8 mouse cellular contexts compared by ENCODE assay signal in the genomic region with DNA sequence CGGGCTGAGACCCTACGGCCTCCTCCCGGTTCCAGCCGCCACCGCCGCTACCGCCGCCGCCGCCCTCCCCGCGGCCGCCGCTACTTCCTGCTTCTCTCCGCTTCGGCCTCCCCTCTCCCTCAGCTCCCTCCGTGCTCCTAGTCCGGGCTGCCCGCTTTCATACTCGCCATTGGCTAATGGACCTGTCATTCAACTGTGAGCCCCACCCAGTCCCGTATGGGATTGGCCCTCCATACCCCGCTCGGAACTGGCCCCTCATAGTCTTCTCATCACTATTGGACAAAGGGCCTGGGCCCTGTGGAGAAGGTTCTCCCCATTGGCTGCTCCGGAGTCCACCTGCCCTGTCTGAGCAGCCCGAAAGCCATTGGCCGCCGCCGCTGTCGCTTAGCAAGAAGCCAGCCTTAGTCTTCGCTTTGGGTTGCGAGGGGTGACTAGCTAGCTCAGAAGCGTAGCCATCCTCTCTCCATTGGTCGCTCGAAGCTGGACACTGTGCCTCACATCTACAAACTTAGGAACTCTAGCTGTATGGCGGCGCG. TPM values are rescaled to one million over a fixed set of nuclear protein-coding genes. Genes with fewer than 3 reads are reported as not detected.
A peak's percentile ranks its signal among the peaks of the same experiment; 100 is the strongest.
DNase-seq lines count a peak whose midpoint lies in the region; ATAC-seq and TF ChIP-seq lines count a peak whose summit lies in the region.

Gene Zfp687, minus strand, starts transcription at position 112 of the 536 bp plus-strand sequence.

- H3K4me2 ChIP-seq in forebrain, embryonic 13.5 days, result peak within 1 kb of the TSS; percentile 96
- H3K4me2 ChIP-seq in liver, postnatal 0 days (ENCODE audit: low read depth, low read length), result peak within 1 kb of the TSS; percentile 98
- H3K4me2 ChIP-seq in neural tube, embryonic 14.5 days (ENCODE audit: low read depth, low read length), result peak within 1 kb of the TSS; percentile 97

- under 1% methylated on average over 35 of the region's 37 CpGs for WGBS in forebrain, embryonic 13.5 days
- WGBS in large intestine, adult 2 months, result under 1% methylated on average over 37 of the region's 37 CpGs
- WGBS in liver, postnatal 0 days (ENCODE audit: insufficient replicate concordance), result 1% methylated on average over 31 of the region's 37 CpGs
- WGBS in neural tube, embryonic 14.5 days, result under 1% methylated on average over 24 of the region's 37 CpGs

- H3K4me1 ChIP-seq in ES-Bruce4 (ENCODE audit: control insufficient read depth, insufficient read depth, low read length), result no peaks in the 10 kb centered on the region
- peaks cover 27% of the 10 kb centered on the region for H3K4me1 ChIP-seq in forebrain, embryonic 13.5 days
- peaks cover 29% of the 10 kb centered on the region for H3K4me1 ChIP-seq in liver, postnatal 0 days (ENCODE audit: insufficient read depth)
- H3K4me1 ChIP-seq in neural tube, embryonic 14.5 days (ENCODE audit: control insufficient read depth, insufficient read depth, low read length), result peaks cover 22% of the 10 kb centered on the region

- H3K9me3 ChIP-seq in ES-Bruce4 (replicated peaks; ENCODE audit: control insufficient read depth, insufficient read depth, low read length, poor library complexity, severe bottlenecking), result no peaks in the 10 kb centered on the region
- H3K9me3 ChIP-seq in forebrain, embryonic 13.5 days (replicated peaks), result no peaks in the 10 kb centered on the region
- no peaks in the 10 kb centered on the region for H3K9me3 ChIP-seq in liver, postnatal 0 days (ENCODE audit: low read length)
- H3K9me3 ChIP-seq in neural tube, embryonic 14.5 days (ENCODE audit: control insufficient read depth, low read length), result no peaks in the 10 kb centered on the region

- intact Hi-C loops in heart, postnatal 10 days (cut with DNase I), result no loop called here

- peaks cover 15% of the 10 kb centered on the region for H3K36me3 ChIP-seq in ES-Bruce4 (ENCODE audit: control insufficient read depth, insufficient read depth, low read length, poor library complexity, severe bottlenecking)
- peaks cover 21% of the 10 kb centered on the region for H3K36me3 ChIP-seq in forebrain, embryonic 13.5 days (ENCODE audit: poor library complexity, severe bottlenecking)
- H3K36me3 ChIP-seq in liver, postnatal 0 days (replicated peaks; ENCODE audit: insufficient read depth, low read length), result peaks cover 22% of the 10 kb centered on the region
- peaks cover 17% of the 10 kb centered on the region for H3K36me3 ChIP-seq in neural tube, embryonic 14.5 days (ENCODE audit: control insufficient read depth, insufficient read depth, low read length)

- no peaks in the 10 kb centered on the region for H3K27me3 ChIP-seq in ES-Bruce4 (ENCODE audit: control insufficient read depth, insufficient read depth, low read length, poor library complexity, severe bottlenecking)
- no peaks in the 10 kb centered on the region for H3K27me3 ChIP-seq in forebrain, embryonic 13.5 days
- no peaks in the 10 kb centered on the region for H3K27me3 ChIP-seq in liver, postnatal 0 days (ENCODE audit: insufficient read depth, low read length)
- no peaks in the 10 kb centered on the region for H3K27me3 ChIP-seq in neural tube, embryonic 14.5 days (ENCODE audit: control insufficient read depth, insufficient read depth, low read length)

- peak within 1 kb of the TSS; percentile 70 for H3K9ac ChIP-seq in ES-Bruce4 (ENCODE audit: low read depth, poor library complexity, severe bottlenecking)
- H3K9ac ChIP-seq in forebrain, embryonic 13.5 days, result peak within 1 kb of the TSS; percentile 86
- H3K9ac ChIP-seq in liver, postnatal 0 days (replicated peaks), result peak within 1 kb of the TSS; percentile 86
- peak within 1 kb of the TSS; percentile 63 for H3K9ac ChIP-seq in neural tube, embryonic 14.5 days (replicated peaks; ENCODE audit: low read depth, low read length)

- ATAC-seq in cerebellum, adult (ENCODE audit: insufficient number of reproducible peaks, low FRiP score, low TSS enrichment), result peak; percentile 89
- ATAC-seq in forebrain, embryonic 13.5 days, result peak; percentile 99
- peak; percentile 95 for ATAC-seq in liver, postnatal 0 days
- peak; percentile 99 for ATAC-seq in neural tube, embryonic 14.5 days (ENCODE audit: low read depth)

- peak; percentile 100 for DNase-seq in heart, postnatal 10 days
- peak; percentile 98 for DNase-seq in large intestine, adult 2 months (ENCODE audit: low read depth, low spot score)
- peak; percentile 98 for DNase-seq in liver, postnatal 0 days
- peak; percentile 99 for DNase-seq in testis, postnatal 10 days (ENCODE audit: low spot score)

- H3K27ac ChIP-seq in ES-Bruce4 (ENCODE audit: insufficient read depth, low read length), result peak within 1 kb of the TSS; percentile 91
- H3K27ac ChIP-seq in forebrain, embryonic 13.5 days, result peak within 1 kb of the TSS; percentile 94
- H3K27ac ChIP-seq in liver, postnatal 0 days (ENCODE audit: low read depth), result peak within 1 kb of the TSS; percentile 97
- H3K27ac ChIP-seq in neural tube, embryonic 14.5 days (ENCODE audit: low read depth, low read length), result peak within 1 kb of the TSS; percentile 91

- no peak for TF ChIP-seq CTCF in ES-Bruce4 (IDR thresholded peaks at IDR 0.05; ENCODE audit: low read depth, low read length)
- TF ChIP-seq CTCF in liver, postnatal 0 days (IDR thresholded peaks at IDR 0.05; ENCODE audit: low read depth), result no peak

- TF ChIP-seq EP300 in ES-Bruce4 (IDR thresholded peaks at IDR 0.05; ENCODE audit: insufficient read depth, low read depth, low read length), result no peak
- no peak for TF ChIP-seq EP300 in liver, postnatal 0 days (IDR thresholded peaks at IDR 0.05; ENCODE audit: low read depth)

- peak; percentile 92 for TF ChIP-seq POLR2A in ES-Bruce4 (IDR thresholded peaks at IDR 0.05; ENCODE audit: insufficient read depth, low read length)

- peak within 1 kb of the TSS; percentile 91 for H3K4me3 ChIP-seq in ES-Bruce4 (ENCODE audit: low read depth, low read length)
- H3K4me3 ChIP-seq in forebrain, embryonic 13.5 days, result peak within 1 kb of the TSS; percentile 82
- H3K4me3 ChIP-seq in liver, postnatal 0 days (ENCODE audit: low read depth, low read length), result peak within 1 kb of the TSS; percentile 95
- H3K4me3 ChIP-seq in neural tube, embryonic 14.5 days (ENCODE audit: low read depth, low read length), result peak within 1 kb of the TSS; percentile 66

RNA-seq across cellular contexts. Expression of gene Zfp687, which starts in this region (rescaled TPM):
- 37.7 and 56.5 TPM in 2 replicates for polyA plus RNA-seq in ES-Bruce4 (2011; ENCODE audit: insufficient read depth, insufficient read length, low read depth, missing spikeins)
- polyA plus RNA-seq in forebrain, embryonic 13.5 days (2015; fragmentation: Nextera tagmentation; extraction: Ambion mirVana), result 26.6 and 27.8 TPM in 2 replicates
- total RNA-seq in heart, postnatal 10 days (2021), result 10 to 100 TPM; 20.3 to 24.3 TPM
- 13.3 and 19.3 TPM in 2 replicates for polyA plus RNA-seq in large intestine, adult 2 months (2012; rRNA removed)
- 3.7 and 5.3 TPM in 2 replicates for polyA plus RNA-seq in liver, postnatal 0 days (2015; fragmentation: Nextera tagmentation; extraction: Ambion mirVana)
- polyA plus RNA-seq in neural tube, embryonic 14.5 days (2014; fragmentation: Nextera tagmentation; extraction: Ambion mirVana), result 15.4 and 17.2 TPM in 2 replicates

Comparison
In these comparisons a context has a peak if more than half of its experiments do, and no peak if none do; other contexts are left out.
1. Peak in every context shown above with its lines: DNase-seq, ATAC-seq, H3K4me3 ChIP-seq and H3K27ac ChIP-seq.